Mouse (Mus musculus) forebrain, embryonic 10.5 days (tissue): Measurements from ENCODE around the gene Scfd2. TPM values are rescaled to one million over a fixed set of nuclear protein-coding genes. Genes with fewer than 3 reads are reported as not detected.

Source experiments
- DNase-seq: peaks from one replicate; pipeline ENCODE4 v3.0.0-alpha.2; 2017; ENCODE audit warnings: low spot score; ENCODE audit errors: extremely low spot score
- H3K27ac ChIP-seq: fragments of 300-500 bp; sonication (generic); 2 replicates; pipeline ENCODE4 v1.5.1; 2016; ENCODE audit warnings: mild to moderate bottlenecking
- H3K27me3 ChIP-seq: fragments of 300-500 bp; sonication (generic); 2 replicates; pipeline ENCODE4 v1.6.1; 2016; ENCODE audit warnings: mild to moderate bottlenecking; ENCODE audit not compliant: poor library complexity, severe bottlenecking
- H3K36me3 ChIP-seq: fragments of 300-500 bp; sonication (generic); replicated peaks from 2 replicates; pipeline ENCODE4 v1.6.1; 2016; ENCODE audit warnings: mild to moderate bottlenecking, moderate library complexity
- H3K4me1 ChIP-seq: fragments of 300-500 bp; sonication (generic); 2 replicates; pipeline ENCODE4 v1.6.1; 2016
- H3K4me3 ChIP-seq: fragments of 300-500 bp; sonication (generic); 2 replicates; pipeline ENCODE4 v1.5.1; 2016; ENCODE audit warnings: mild to moderate bottlenecking, moderate library complexity
- H3K9me3 ChIP-seq: fragments of 300-500 bp; sonication (generic); 2 replicates; pipeline ENCODE4 v1.6.1; 2016; ENCODE audit warnings: mild to moderate bottlenecking, moderate library complexity
- WGBS: fragments of 180-500 bp; shearing (Covaris S2); methylation state at CpG from one replicate; pipeline ENCODE4 v1.1.7; 2016; 5-methylcytosine and 5-hydroxymethylcytosine counted together
- polyA plus RNA-seq: library from polyadenylated mRNA; unstranded; fragments of >200 nt; fragmentation: Nextera tagmentation; extraction: Ambion mirVana; gene quantifications from 2 replicates; pipeline ENCODE4 v1.2.1, GENCODE M21; 2016

Gene Scfd2
- 13.3 and 16.6 TPM in 2 replicates for polyA plus RNA-seq

- no peaks in the 10 kb centered on the region for H3K9me3 ChIP-seq
- peak within 1 kb of the TSS; percentile 82 for H3K27ac ChIP-seq
- peaks cover 31% of the 10 kb centered on the region for H3K4me1 ChIP-seq
- WGBS, result 6% methylated on average over 35 of the region's 35 CpGs
- peak; percentile 98 for DNase-seq
- H3K4me3 ChIP-seq, result peak within 1 kb of the TSS; percentile 67
- no peaks in the 10 kb centered on the region for H3K27me3 ChIP-seq
- H3K36me3 ChIP-seq, result no peaks in the 10 kb centered on the region
Measured at GRCm38 (mm10) chr5:74531630-74532280, at the start of gene Scfd2. Gene Scfd2 (minus strand): TSS chr5:74531759.

GRCm38 (mm10) chr5:74571767-74572166, 40.2 kb upstream of the Scfd2 start:
- Histone ChIP-seq H3K36me3 (peaks cover 79% of the 10 kb centered on the region), H3K4me1 (no peaks in the 10 kb centered on the region), H3K9me3 (no peaks in the 10 kb centered on the region), H3K4me3 (no peak overlapping the region), H3K27me3 (no peaks in the 10 kb centered on the region), H3K27ac (no peak overlapping the region)
- 90% methylated on average over 6 of the region's 6 CpGs for WGBS
- DNase-seq, result no peak

- H3K27me3 ChIP-seq, result no peaks in the 10 kb centered on the region
- no peaks in the 10 kb centered on the region for H3K9me3 ChIP-seq
- WGBS, result 91% methylated on average over 1 of the region's 1 CpGs
- no peak for DNase-seq
- H3K36me3 ChIP-seq, result peaks cover 90% of the 10 kb centered on the region
- no peak overlapping the region for H3K27ac ChIP-seq
- H3K4me1 ChIP-seq, result no peaks in the 10 kb centered on the region
- no peak overlapping the region for H3K4me3 ChIP-seq
Measured at GRCm38 (mm10) chr5:74561151-74561550, 29.6 kb upstream of the Scfd2 start.

- 95% methylated on average over 8 of the region's 8 CpGs for WGBS
Measured at GRCm38 (mm10) chr5:74549566-74549965, 18.0 kb upstream of the Scfd2 start.

GRCm38 (mm10) chr5:74545606-74546005, 14.0 kb upstream of the Scfd2 start:
- Histone ChIP-seq H3K27me3 (no peaks in the 10 kb centered on the region), H3K9me3 (no peaks in the 10 kb centered on the region), H3K27ac (no peak overlapping the region), H3K4me3 (no peak overlapping the region), H3K4me1 (no peaks in the 10 kb centered on the region), H3K36me3 (peaks cover 96% of the 10 kb centered on the region)
- 95% methylated on average over 4 of the region's 4 CpGs for WGBS
- DNase-seq, result no peak

More at GRCm38 (mm10) chr5:74549566-74549965, 18.0 kb upstream of the Scfd2 start:
- Histone ChIP-seq H3K9me3 (no peaks in the 10 kb centered on the region), H3K4me3 (no peak overlapping the region), H3K36me3 (peaks cover 97% of the 10 kb centered on the region), H3K27ac (no peak overlapping the region), H3K27me3 (no peaks in the 10 kb centered on the region), H3K4me1 (no peaks in the 10 kb centered on the region)
- DNase-seq, result no peak

GRCm38 (mm10) chr5:74536180-74536947, 4.8 kb upstream of the Scfd2 start:
- H3K9me3 ChIP-seq, result no peaks in the 10 kb centered on the region
- WGBS, result 54% methylated on average over 12 of the region's 12 CpGs
- peaks cover 36% of the 10 kb centered on the region for H3K36me3 ChIP-seq
- H3K4me3 ChIP-seq, result peak overlapping the region; percentile 85
- no peaks in the 10 kb centered on the region for H3K27me3 ChIP-seq
- peaks cover 24% of the 10 kb centered on the region for H3K4me1 ChIP-seq
- peak overlapping the region; percentile 94 for H3K27ac ChIP-seq
- DNase-seq, result no peak

GRCm38 (mm10) chr5:74535240-74536021, 3.9 kb upstream of the Scfd2 start, which contains the start of gene Fip1l1:
Gene Fip1l1 (plus strand): TSS chr5:74535449.
- Histone ChIP-seq H3K4me3 (peak within 1 kb of the TSS; percentile 85), H3K27me3 (no peaks in the 10 kb centered on the region), H3K4me1 (peaks cover 33% of the 10 kb centered on the region), H3K27ac (peak within 1 kb of the TSS; percentile 94), H3K36me3 (peaks cover 27% of the 10 kb centered on the region), H3K9me3 (no peaks in the 10 kb centered on the region)
- peak; percentile 93 for DNase-seq
- WGBS, result under 1% methylated on average over 73 of the region's 73 CpGs

- H3K27me3 ChIP-seq, result no peaks in the 10 kb centered on the region
- no peaks in the 10 kb centered on the region for H3K9me3 ChIP-seq
- H3K27ac ChIP-seq, result peak overlapping the region; percentile 82; the same call in 1 of the 2 replicates
- H3K4me3 ChIP-seq, result peak overlapping the region; percentile 67
- no peaks in the 10 kb centered on the region for H3K36me3 ChIP-seq
- peaks cover 26% of the 10 kb centered on the region for H3K4me1 ChIP-seq
- DNase-seq, result no peak
- WGBS, result 28% methylated on average over 16 of the region's 16 CpGs
Measured at GRCm38 (mm10) chr5:74530785-74531184, 774 bp downstream of the Scfd2 start.

- Histone ChIP-seq H3K4me1 (peaks cover 17% of the 10 kb centered on the region), H3K27ac (no peak overlapping the region), H3K27me3 (no peaks in the 10 kb centered on the region), H3K9me3 (no peaks in the 10 kb centered on the region), H3K4me3 (no peak overlapping the region), H3K36me3 (no peaks in the 10 kb centered on the region)
- no peak for DNase-seq
- 82% methylated on average over 5 of the region's 5 CpGs for WGBS
Measured at GRCm38 (mm10) chr5:74527025-74527424, 4.5 kb downstream of the Scfd2 start.

- no peaks in the 10 kb centered on the region for H3K27me3 ChIP-seq
- no peaks in the 10 kb centered on the region for H3K9me3 ChIP-seq
- H3K27ac ChIP-seq, result no peak overlapping the region
- no peaks in the 10 kb centered on the region for H3K36me3 ChIP-seq
- H3K4me3 ChIP-seq, result no peak overlapping the region
- DNase-seq, result no peak
- no peaks in the 10 kb centered on the region for H3K4me1 ChIP-seq
Measured at GRCm38 (mm10) chr5:74511686-74512085, 19.9 kb downstream of the Scfd2 start.

GRCm38 (mm10) chr5:74492705-74493104, 38.9 kb downstream of the Scfd2 start:
- no peaks in the 10 kb centered on the region for H3K4me1 ChIP-seq
- H3K27me3 ChIP-seq, result no peaks in the 10 kb centered on the region
- no peaks in the 10 kb centered on the region for H3K9me3 ChIP-seq
- no peak overlapping the region for H3K27ac ChIP-seq
- no peak overlapping the region for H3K4me3 ChIP-seq
- WGBS, result 91% methylated on average over 3 of the region's 3 CpGs
- no peak for DNase-seq
- no peaks in the 10 kb centered on the region for H3K36me3 ChIP-seq

GRCm38 (mm10) chr5:74484646-74485045, 46.9 kb downstream of the Scfd2 start:
- Histone ChIP-seq H3K27ac (no peak overlapping the region), H3K4me1 (0 out of 2 replicates have a peak, but pooled peaks cover 3% of the 10 kb centered on the region), H3K36me3 (no peaks in the 10 kb centered on the region), H3K9me3 (no peaks in the 10 kb centered on the region), H3K4me3 (no peak overlapping the region), H3K27me3 (no peaks in the 10 kb centered on the region)
- 92% methylated on average over 4 of the region's 4 CpGs for WGBS
- DNase-seq, result no peak
